Mouse (Mus musculus) myocyte (in vitro differentiated cells): ENCODE measurements at regions not wholly inside any gene's neighbourhood (a gene's known extent, or its start where the extent isn't known, plus 50 kb on each side); places are given as distances from the start of the nearest gene placed in this dataset.

Source experiments
- E2F4 ChIP-seq: IDR thresholded peaks from one replicate; pipeline ENCODE4 v1.6.1; 2011; ENCODE audit warnings: mild to moderate bottlenecking, control low read depth, moderate library complexity; ENCODE audit not compliant: insufficient read depth
- POLR2A ChIP-seq: IDR thresholded peaks from one replicate; pipeline ENCODE4 v1.6.1; 2011; ENCODE audit warnings: low read depth, mild to moderate bottlenecking, control low read depth, moderate library complexity; ENCODE audit not compliant: insufficient read length
- USF1 ChIP-seq: IDR thresholded peaks from one replicate; pipeline ENCODE4 v1.6.1; 2011; ENCODE audit warnings: low read depth, mild to moderate bottlenecking, control low read depth, moderate library complexity

GRCm38 (mm10) chr1:105926871-105927270 is 63.3 kb upstream of the Zcchc2 start:
- no peak for TF ChIP-seq USF1
- TF ChIP-seq POLR2A = no peak
- no peak for TF ChIP-seq E2F4
